Mouse (Mus musculus) c-Kit-positive CD71-negative TER-119-negative erythroid progenitor cells, embryonic 14.5 days (primary cell): ENCODE results near the gene Gpt2.

Experiments
- DNase-seq: peaks from one replicate; pipeline ENCODE4 v3.0.0-alpha.2; 2013; ENCODE audit warnings: low read depth

Gpt2 gene

DNA sequence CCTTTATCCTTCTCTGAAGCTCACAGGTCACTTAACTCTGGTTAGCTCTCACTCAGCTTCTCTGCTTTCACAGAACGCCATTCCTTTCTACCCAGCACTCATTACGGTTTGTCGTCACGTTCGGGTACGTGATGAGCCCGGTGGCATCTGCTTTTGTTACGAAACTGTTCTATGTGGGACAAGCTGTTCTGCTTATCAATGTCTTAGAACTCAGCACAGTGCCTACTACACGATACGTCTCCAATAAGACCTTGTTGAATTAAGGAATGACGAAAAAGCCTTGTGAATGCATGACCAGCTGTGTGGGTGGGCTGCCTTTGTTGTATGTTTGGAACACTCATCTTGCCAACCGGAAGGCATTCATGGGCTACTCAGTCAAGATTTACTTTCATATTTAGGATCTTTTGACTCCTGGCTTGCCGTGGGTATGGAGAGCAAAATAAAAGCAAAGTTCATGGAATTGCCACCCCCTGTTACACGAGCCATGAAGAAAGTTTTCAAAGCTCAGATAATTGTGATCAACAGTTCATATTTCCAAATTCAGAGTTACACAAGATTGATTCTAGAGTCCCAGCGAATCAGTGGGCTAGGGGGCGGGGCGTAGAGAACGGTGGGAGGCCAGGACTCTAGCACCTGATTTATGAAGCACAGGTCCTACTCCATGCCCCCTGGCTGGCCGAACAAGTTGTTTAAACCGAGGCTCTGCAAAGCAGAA lies 4.3 kb upstream of the Gpt2 start:
- DNase-seq = no peak

DNA sequence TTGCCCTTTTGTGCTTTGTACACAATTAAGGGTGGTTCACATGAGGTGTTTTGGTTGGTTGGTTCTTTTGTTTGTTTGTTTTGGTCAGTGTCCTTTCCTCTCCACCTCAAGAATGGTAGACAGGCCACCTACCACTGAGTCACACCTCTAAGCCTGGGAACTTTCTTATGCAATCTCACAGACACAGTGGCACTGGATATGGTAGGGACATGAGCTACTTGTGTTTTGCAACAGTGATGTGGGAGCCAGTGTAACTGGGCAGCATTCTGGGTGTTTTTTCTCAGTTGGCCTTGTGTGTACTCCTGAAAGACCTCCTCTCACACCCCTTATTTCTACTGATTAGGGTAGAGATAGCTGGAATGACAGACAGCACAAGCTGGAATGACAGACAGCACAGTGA lies 3.7 kb upstream of the Gpt2 start:
- DNase-seq = no peak

DNA sequence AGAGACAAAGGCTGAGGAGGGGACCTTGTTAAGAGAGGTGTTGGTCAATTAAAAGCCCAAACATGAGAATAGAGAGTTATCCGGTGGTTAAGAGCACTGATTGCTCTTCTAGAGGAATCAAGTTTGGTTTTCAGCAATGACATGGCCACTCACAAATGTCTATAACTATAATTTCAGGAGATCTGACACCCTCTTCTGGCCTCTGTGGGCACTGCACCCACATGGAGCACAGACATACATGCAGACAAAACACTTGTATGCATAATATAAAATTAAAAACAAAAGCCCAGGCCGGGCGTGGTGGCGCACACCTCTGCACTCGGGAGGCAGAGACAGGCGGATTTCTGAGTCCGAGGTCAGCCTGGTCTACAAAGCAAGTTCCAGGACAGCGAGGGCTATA lies 2.8 kb upstream of the Gpt2 start:
- DNase-seq = no peak

- DNase-seq = no peak
Measured at GRCm38 (mm10) chr8:85492940-85493931, 860 bp downstream of the Gpt2 start.

DNA sequence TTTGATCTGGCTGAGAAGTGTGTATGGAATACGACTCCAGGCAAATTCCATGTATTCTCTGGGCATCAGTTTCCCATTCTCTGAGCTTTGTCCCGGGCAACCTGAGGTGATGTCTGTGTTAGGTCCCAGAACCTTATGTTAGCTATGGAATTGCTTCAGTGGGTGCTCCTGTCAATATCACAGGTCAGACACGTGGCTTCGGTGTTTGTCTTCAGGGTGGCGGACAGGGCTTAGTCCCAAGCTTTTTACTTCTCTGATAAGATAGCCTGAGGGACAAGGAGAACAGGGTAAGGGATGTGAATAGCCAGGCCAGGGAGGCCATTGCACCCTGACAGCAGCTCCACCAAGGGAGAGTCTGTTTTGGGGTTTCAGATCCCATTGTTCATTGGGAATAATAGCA lies 3.7 kb downstream of the Gpt2 start:
- DNase-seq = no peak

- no peak for DNase-seq
Measured at GRCm38 (mm10) chr8:85496778-85497177, 4.4 kb downstream of the Gpt2 start.

- DNase-seq = no peak
Measured at GRCm38 (mm10) chr8:85498577-85498976, 6.2 kb downstream of the Gpt2 start.

DNA sequence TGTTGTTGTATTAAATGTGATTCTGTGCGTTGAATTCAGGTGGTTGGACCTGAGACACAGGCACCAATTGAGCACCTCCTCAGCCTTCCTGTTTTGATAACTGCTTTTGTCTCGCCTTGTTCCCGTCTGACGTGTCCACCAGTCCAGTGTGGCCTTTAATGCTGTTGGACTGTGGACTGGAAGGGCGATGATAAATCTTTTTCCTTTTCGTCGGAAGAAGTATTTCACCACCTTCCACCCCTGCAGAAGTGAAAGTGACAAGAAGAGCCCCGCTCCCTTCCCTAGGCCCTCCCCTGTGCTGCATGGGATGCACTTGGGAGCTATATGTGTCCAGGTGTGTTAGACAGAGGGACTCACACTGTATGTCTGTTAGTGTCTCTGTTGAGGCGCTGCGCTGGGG lies 8.1 kb downstream of the Gpt2 start:
- DNase-seq = no peak

DNA sequence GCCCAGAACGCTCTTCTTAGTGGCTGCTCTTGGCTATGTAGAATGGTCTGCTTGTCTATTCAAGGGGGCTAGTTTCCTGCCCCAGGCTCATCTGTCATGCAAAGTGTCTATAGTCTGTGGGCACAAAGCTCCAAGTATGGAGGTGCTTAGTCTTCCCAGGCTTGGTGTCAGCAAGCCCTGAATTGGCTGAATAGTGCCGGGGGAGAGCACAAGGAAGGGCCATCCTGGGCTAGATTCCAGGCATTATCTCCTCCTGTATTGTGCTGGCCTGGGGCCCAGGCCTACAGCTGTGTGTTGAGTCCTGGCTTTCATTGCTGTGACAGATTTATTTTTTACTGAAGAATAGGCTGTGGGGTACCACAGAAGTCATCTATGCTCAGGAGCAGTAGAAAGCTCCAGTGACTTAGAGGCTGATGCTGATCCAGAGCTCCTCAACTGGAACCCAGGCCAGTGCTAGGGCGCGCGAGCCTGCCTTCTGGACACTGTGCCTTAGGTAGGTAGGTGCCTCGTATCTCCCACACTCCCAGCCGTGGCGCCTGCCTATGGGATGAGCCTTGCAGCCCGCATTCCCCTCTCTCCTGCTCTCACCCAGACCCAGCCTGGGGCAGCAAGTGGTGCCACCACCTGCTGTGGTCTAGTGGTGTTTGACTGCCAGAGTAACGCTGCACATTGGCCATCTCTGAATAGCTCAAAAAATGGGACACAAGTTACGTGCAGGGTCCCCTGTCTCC lies 8.7 kb downstream of the Gpt2 start:
- no peak for DNase-seq

- DNase-seq = no peak
Measured at GRCm38 (mm10) chr8:85502381-85502780, 10.0 kb downstream of the Gpt2 start.

- no peak for DNase-seq
Measured at GRCm38 (mm10) chr8:85503065-85503464, 10.7 kb downstream of the Gpt2 start.

- no peak for DNase-seq
Measured at GRCm38 (mm10) chr8:85504704-85505103, 12.3 kb downstream of the Gpt2 start.

DNA sequence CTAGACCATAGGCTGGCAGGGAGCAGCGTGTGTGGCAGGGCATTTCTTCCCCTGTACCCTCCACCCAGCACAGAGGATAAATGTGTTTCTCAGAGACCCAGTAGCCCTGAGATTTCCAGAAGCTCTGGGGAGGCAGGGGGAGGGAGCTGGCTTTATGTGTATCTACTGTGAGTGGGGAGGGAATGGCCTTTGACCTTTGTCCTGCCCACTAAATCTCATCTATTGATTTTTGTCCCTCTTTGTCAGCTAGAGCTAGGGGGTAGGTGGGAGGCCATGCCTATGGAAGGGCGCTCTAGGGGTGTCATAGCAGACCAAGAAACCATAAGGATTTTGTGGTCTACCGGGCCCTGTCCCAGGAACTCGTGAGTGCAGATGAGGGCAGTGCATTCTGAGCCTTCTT lies 14.2 kb downstream of the Gpt2 start:
- DNase-seq = no peak

- no peak for DNase-seq
Measured at GRCm38 (mm10) chr8:85508661-85509060, 16.3 kb downstream of the Gpt2 start.

GRCm38 (mm10) chr8:85512234-85512633 lies 19.9 kb downstream of the Gpt2 start:
- DNase-seq = no peak

GRCm38 (mm10) chr8:85513283-85513682 lies 20.9 kb downstream of the Gpt2 start:
- no peak for DNase-seq

GRCm38 (mm10) chr8:85515391-85515790 lies 23.0 kb downstream of the Gpt2 start:
- DNase-seq = no peak

DNA sequence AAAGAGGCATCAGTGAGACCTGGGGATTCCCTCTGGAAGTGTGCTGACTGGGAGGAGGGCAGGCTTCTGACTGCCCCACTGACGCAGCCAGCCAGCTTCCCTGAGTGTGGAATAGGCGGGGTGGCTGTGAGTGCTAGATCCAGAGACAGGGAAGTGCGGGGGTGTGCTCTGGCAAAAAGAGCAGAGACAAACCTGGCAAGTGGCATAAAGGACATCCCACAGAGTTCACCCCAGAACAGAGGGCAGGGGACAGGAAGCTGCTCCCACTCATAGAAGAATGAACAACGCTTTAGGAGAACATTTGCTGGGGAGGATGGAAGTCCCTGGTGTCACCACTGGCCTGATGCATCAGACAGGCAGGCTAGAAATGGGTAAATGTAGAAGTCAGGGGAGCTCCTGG lies 25.0 kb downstream of the Gpt2 start:
- DNase-seq = no peak

- DNase-seq = no peak
Measured at GRCm38 (mm10) chr8:85517956-85518355, 25.6 kb downstream of the Gpt2 start.

DNA sequence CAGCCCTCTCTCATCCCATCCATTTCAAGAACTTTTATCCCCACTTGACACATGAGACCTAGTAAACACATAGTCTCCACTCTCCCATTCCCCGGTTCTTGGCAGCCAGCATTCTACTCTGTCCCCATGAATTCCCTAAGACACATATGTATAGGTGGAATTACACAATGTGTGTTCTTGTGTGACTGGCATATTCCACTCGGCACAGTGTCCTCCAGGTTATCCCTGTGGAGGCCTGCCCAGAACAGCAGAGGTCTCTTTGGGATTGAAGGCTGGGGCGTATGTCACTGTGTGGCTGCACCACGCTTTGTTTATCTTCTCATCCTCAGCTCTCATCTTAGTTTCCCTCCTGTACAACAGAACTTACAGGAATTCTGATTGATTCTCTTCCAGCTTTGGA lies 28.2 kb downstream of the Gpt2 start:
- DNase-seq = no peak

DNA sequence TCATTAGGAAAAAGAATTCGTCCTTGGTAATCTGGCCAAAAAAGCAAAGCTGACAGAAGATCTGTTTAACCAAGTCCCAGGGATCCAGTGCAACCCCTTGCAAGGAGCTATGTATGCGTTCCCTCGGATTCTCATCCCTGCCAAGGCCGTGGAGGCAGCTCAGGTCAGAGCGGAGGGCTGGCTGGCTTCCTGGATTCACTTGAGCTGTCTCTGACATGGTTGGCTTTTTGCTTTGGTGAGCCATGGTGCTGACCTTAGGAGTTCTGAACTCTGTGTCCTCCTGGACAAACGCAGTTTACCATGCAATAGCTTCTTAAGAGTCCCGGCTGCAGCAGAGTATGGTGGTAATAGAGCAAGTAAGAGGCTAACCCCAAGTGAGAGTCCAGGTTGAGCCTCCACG lies 29.0 kb downstream of the Gpt2 start:
- DNase-seq = no peak

- no peak for DNase-seq
Measured at GRCm38 (mm10) chr8:85524086-85524485, 31.7 kb downstream of the Gpt2 start.

- peak; percentile 62 for DNase-seq
Measured at GRCm38 (mm10) chr8:85526105-85526504, 33.7 kb downstream of the Gpt2 start.
